Mouse (Mus musculus): ENCODE results near the gene Noct.

DNA sequence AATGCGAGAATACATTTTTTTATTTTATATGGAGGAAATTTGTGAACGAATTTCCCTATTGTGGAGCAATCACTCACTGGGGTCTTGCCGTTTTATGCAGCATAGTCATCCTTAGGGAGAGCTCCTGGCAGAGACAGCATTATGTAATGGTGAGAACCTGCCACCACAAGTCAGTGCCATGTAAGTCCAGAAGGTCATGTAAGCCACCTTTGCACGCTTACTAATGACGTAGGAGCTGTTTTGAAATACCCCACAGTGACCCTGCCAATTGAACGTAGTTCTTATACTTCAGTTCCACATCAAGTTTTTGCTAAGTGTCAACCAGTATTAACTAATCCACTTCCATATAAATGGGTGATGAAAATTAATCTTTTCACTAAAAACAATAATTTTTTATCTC is 20.3 kb upstream of the Noct start:
- TF ChIP-seq CTCF (IDR thresholded peaks at IDR 0.05; ENCODE audit: insufficient read depth, low read length) (no peak), POLR2A (IDR thresholded peaks at IDR 0.05; ENCODE audit: borderline replicate concordance, extremely low read depth, low read depth, low read length) (no peak)
